Mouse (Mus musculus) liver, postnatal 0 days (tissue): Measurements from ENCODE around the gene Spi1. TPM values are rescaled to one million over a fixed set of nuclear protein-coding genes. Genes with fewer than 3 reads are reported as not detected.
A peak's percentile ranks its signal among the peaks of the same experiment; 100 is the strongest.
"Not testable (repeated sequence)": the region's sequence is repeated elsewhere in the genome, so short reads cannot be mapped to it uniquely, and the experiment has no call there.

ENCODE experiments used
- ATAC-seq: fragments of 200-750 bp; cut with Nextera tagmentation; 2 replicates; pipeline ENCODE4 v1.8.0; 2017; ENCODE audit warnings: mild to moderate bottlenecking, moderate library complexity
- DNase-seq: peaks from one replicate; pipeline ENCODE4 v3.0.0-alpha.2; 2016
- H3K27ac ChIP-seq: fragments of 300-500 bp; sonication (generic); 2 replicates; pipeline ENCODE4 v1.5.1; 2014; ENCODE audit warnings: antibody characterized with exemption, moderate library complexity, mild to moderate bottlenecking, low read depth
- H3K27me3 ChIP-seq: fragments of 300-500 bp; sonication (generic); 2 replicates; pipeline ENCODE4 v1.6.1; 2014; ENCODE audit warnings: low read length, control low read depth, mixed read lengths; ENCODE audit not compliant: insufficient read depth
- H3K36me3 ChIP-seq: fragments of 300-500 bp; sonication (generic); replicated peaks from 2 replicates; pipeline ENCODE4 v1.6.1; 2014; ENCODE audit warnings: mild to moderate bottlenecking, control low read depth, low read length, moderate library complexity, mixed read lengths; ENCODE audit not compliant: insufficient read depth
- H3K4me1 ChIP-seq: fragments of 300-500 bp; sonication (generic); 2 replicates; pipeline ENCODE4 v1.6.1; 2014; ENCODE audit warnings: antibody characterized with exemption, mild to moderate bottlenecking, control low read depth; ENCODE audit not compliant: insufficient read depth
- H3K4me2 ChIP-seq: fragments of 300-500 bp; sonication (generic); 2 replicates; pipeline ENCODE4 v1.6.1; 2014; ENCODE audit warnings: low read depth, mild to moderate bottlenecking, low read length, moderate library complexity, mixed read lengths
- H3K4me3 ChIP-seq: fragments of 300-500 bp; sonication (generic); 2 replicates; pipeline ENCODE4 v1.5.1; 2014; ENCODE audit warnings: low read depth, low read length
- H3K9ac ChIP-seq: fragments of 300-500 bp; sonication (generic); replicated peaks from 2 replicates; pipeline ENCODE4 v1.6.1; 2014; ENCODE audit warnings: mild to moderate bottlenecking, moderate library complexity
- H3K9me3 ChIP-seq: fragments of 300-500 bp; sonication (generic); 2 replicates; pipeline ENCODE4 v1.6.1; 2016; ENCODE audit warnings: mild to moderate bottlenecking, control low read depth, low read length, mixed read lengths
- CTCF ChIP-seq: sonication (generic); IDR thresholded peaks from 2 replicates; pipeline ENCODE4 v1.5.1; 2016; ENCODE audit warnings: antibody characterized with exemption, low read depth
- EP300 ChIP-seq: IDR thresholded peaks from 2 replicates; pipeline ENCODE4 v1.6.1; 2016; ENCODE audit warnings: antibody characterized with exemption, low read depth, mild to moderate bottlenecking
- WGBS: fragments of 180-500 bp; shearing (Covaris S2); extraction: QIAGEN DNeasy Blood & Tissue Kit; methylation state at CpG from one replicate; pipeline ENCODE4 v1.1.7; 2014; ENCODE audit not compliant: insufficient replicate concordance; 5-methylcytosine and 5-hydroxymethylcytosine counted together
- polyA plus RNA-seq: library from polyadenylated mRNA; unstranded; fragments of >200 nt; fragmentation: Nextera tagmentation; extraction: Ambion mirVana; gene quantifications from 2 replicates; pipeline ENCODE4 v1.2.1, GENCODE M21; 2015

Gene Spi1
- polyA plus RNA-seq, 1 experiment from 2014 or later = 31.7 TPM

DNA sequence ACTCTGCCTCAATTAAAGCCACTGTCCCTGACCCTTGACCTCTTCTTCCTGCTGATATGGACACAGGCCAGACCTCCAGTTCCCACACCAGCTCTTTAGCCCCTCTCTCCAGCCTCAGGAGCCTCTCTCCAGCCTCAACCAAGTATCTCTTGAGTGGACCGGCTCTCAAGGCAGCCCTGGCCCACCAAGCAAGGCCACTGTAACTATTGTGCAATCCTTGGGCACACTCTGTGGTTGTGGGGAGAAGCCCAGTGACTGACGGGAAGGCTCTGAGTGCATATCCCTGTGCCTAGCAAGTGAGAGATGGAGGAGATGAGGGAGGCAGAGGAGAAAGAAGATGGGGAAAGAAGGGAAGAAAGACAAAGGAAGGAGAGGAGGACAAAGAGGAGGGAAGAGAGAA, 16.0 kb downstream of the Spi1 start:
- H3K4me3 ChIP-seq = peak overlapping the region; percentile 54

DNA sequence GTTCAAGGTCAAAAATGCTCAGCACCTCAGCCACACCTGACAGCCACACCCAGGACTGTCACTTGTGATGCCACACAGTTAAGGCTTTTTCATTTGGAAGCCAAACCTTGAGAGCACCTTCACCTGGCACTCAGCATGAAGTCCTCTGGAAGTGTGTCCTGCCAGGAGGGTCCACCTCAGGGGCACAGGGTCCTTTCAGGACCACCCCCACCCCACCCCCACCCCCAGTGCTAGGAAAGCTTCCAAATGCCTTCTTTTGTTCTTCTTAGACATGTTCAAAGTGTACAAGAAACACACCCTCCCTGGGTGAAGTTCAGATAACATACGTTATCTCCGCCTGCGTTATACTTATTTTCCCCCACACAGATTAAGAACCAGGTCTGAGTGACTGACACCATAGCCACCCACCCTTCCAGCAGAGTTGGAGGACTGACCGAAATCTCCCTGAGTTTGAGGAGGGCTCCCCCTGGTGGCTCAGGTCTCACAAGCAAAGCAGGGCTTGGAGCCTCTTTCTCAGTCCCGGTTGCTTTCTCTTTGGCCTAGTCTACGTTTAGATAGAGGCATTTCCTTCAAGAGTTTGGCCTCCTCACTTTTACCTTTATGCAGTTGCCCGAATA, 19.0 kb downstream of the Spi1 start:
- H3K4me1 ChIP-seq = peaks cover 13% of the 10 kb centered on the region

More for the DNA sequence above, 16.0 kb downstream of the Spi1 start:
- Histone ChIP-seq H3K36me3 (0 out of 2 replicates have a peak, but pooled peaks cover 4% of the 10 kb centered on the region), H3K27me3 (no peaks in the 10 kb centered on the region), H3K4me1 (peaks cover 19% of the 10 kb centered on the region), H3K9ac (peak overlapping the region; percentile 77), H3K27ac (peak overlapping the region; percentile 84), H3K4me2 (peak overlapping the region; percentile 65), H3K9me3 (no peaks in the 10 kb centered on the region)
- no peak for ATAC-seq
- DNase-seq = no peak
- TF ChIP-seq CTCF = no peak
- no peak for TF ChIP-seq EP300
- 38% methylated on average over 2 of the region's 2 CpGs for WGBS

DNA sequence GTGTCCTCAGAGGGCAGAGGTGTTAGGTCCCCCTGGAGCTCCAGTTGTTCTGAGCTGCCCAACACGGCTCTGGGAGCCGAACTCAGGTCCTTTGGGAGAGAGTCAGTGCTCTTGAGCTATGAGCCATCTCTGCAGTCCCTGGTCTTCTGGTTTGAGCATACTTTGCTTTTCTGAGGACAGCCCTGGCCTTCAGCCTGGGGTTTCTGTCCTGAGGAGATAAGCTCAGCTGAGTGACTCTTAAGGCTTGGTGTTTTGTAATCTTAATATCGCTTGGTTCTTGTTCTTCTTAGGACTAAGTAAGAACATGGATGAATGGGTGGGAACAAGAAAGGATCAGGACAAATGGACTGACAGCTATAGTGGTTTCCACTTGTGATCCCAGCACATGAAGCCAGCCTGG, 26.0 kb downstream of the Spi1 start:
- DNase-seq = no peak

More for the DNA sequence above, 19.0 kb downstream of the Spi1 start:
- TF ChIP-seq EP300 (no peak), CTCF (peak; percentile 97)
- Histone ChIP-seq H3K27me3 (no peaks in the 10 kb centered on the region), H3K9me3 (no peaks in the 10 kb centered on the region), H3K4me3 (no peak overlapping the region), H3K36me3 (peaks cover 11% of the 10 kb centered on the region; the same call in 1 of the 2 replicates), H3K27ac (no peak overlapping the region), H3K4me2 (peak overlapping the region; percentile 36; the same call in 1 of the 2 replicates), H3K9ac (0 out of 2 replicates have a peak overlapping the region, but pooled peaks have one; percentile 7)
- DNase-seq (peak; percentile 93), ATAC-seq (peak; percentile 67)
- 12% methylated on average over 7 of the region's 7 CpGs for WGBS

DNA sequence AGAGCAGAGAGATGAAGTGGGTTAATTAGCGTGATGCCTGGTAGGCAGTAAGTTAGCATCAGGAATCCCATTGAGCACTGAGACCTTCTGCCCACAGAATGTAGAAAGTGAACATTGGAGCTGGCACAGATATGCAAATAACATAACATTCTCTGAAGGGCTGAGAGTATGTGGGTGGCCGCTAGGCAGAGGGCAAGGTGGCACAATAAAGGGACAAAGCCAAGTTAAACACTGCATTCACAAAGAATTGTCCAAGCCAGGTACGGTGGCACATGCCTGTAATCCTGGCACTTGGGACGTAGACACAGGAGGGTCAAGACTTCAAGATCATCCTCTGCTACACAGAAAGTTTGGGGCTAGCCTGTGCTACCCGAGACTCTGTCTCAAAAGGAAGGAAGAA, 27.1 kb downstream of the Spi1 start:
- no peak for ATAC-seq
- Histone ChIP-seq H3K4me2 (no peak overlapping the region), H3K9me3 (no peaks in the 10 kb centered on the region), H3K27ac (no peak overlapping the region), H3K27me3 (no peaks in the 10 kb centered on the region), H3K9ac (no peak overlapping the region), H3K36me3 (peaks cover 7% of the 10 kb centered on the region; the same call in 1 of the 2 replicates), H3K4me3 (no peak overlapping the region), H3K4me1 (peaks cover 21% of the 10 kb centered on the region)
- no peak for DNase-seq
- WGBS = 82% methylated on average over 5 of the region's 5 CpGs
- TF ChIP-seq EP300 (no peak), CTCF (no peak)

More for the DNA sequence above, 26.0 kb downstream of the Spi1 start:
- H3K36me3 ChIP-seq = peaks cover 7% of the 10 kb centered on the region; the same call in 1 of the 2 replicates
- H3K27me3 ChIP-seq = no peaks in the 10 kb centered on the region
- H3K9me3 ChIP-seq = no peaks in the 10 kb centered on the region
- H3K4me1 ChIP-seq = peaks cover 21% of the 10 kb centered on the region
- H3K4me3 ChIP-seq = no peak overlapping the region
- WGBS = 70% methylated on average over 3 of the region's 3 CpGs
- H3K4me2 ChIP-seq = no peak overlapping the region
- ATAC-seq = no peak
- no peak overlapping the region for H3K27ac ChIP-seq
- H3K9ac ChIP-seq = no peak overlapping the region
- TF ChIP-seq CTCF (no peak), EP300 (no peak)

DNA sequence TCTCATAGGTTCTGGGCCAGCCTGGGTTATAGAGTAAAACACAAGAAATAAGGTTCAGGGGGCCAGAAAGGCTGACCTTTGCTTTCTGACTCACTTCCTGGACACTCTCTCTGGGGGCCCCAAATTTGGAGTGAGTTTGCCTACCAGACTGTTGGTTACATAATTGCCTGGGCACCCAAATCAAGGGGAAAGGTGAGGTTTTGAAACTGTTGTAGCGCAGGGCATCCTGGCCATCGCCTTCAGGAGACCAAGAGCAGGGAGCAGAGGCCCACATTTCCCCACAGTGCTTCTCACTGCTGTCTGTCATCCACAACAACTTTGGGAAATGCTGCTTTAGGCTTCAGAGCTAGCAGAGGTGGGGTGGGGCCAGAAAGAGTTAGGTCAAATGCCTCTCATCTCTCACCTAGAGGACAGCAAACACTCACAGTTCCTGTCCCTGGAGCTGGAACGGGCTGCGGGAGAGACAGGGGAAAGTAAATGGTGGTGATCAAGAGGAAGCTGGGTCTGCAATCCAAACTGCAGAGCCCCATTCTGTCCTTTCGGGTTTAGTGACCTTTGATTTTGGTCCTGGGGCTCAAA, 27.7 kb downstream of the Spi1 start:
- DNase-seq = no peak
- 71% methylated on average over 5 of the region's 5 CpGs for WGBS

DNA sequence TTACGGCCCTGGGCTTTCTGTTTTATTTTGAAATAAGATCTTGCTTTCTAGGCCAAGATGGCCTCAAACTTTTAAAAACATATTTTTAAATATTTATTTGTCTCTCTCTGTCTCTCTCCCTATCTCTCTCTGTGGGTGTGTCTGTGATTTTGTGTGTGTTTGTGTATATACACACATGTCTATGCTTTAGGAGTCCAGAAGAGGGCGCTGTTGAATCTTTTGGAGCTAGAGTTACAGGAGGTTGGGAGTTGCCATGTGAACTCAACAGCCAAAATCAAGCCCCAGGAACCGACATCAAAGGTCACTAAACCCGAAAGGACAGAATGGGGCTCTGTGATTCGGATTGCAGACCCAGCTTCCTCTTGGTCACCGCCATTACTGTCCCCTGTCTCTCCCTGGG, 28.2 kb downstream of the Spi1 start:
- ATAC-seq = no peak
- DNase-seq = no peak
- Histone ChIP-seq H3K4me3 (no peak overlapping the region), H3K4me1 (peaks cover 23% of the 10 kb centered on the region), H3K27ac (peak overlapping the region; percentile 55; the same call in 1 of the 2 replicates), H3K9me3 (no peaks in the 10 kb centered on the region), H3K9ac (no peak overlapping the region), H3K27me3 (no peaks in the 10 kb centered on the region), H3K36me3 (peaks cover 3% of the 10 kb centered on the region; the same call in 1 of the 2 replicates), H3K4me2 (no peak overlapping the region)
- TF ChIP-seq EP300 (no peak), CTCF (peak; percentile 40; the same call in 1 of the 2 replicates)
- WGBS = 84% methylated on average over 6 of the region's 6 CpGs

More for the DNA sequence above, 27.7 kb downstream of the Spi1 start:
- ATAC-seq = peak; percentile 68
- no peak overlapping the region for H3K4me3 ChIP-seq
- no peak overlapping the region for H3K4me2 ChIP-seq
- H3K9me3 ChIP-seq = no peaks in the 10 kb centered on the region
- H3K36me3 ChIP-seq = peaks cover 4% of the 10 kb centered on the region; the same call in 1 of the 2 replicates
- peaks cover 21% of the 10 kb centered on the region for H3K4me1 ChIP-seq
- TF ChIP-seq CTCF = no peak
- TF ChIP-seq EP300 = no peak
- peak overlapping the region; percentile 55; the same call in 1 of the 2 replicates for H3K27ac ChIP-seq
- no peak overlapping the region for H3K9ac ChIP-seq
- no peaks in the 10 kb centered on the region for H3K27me3 ChIP-seq

DNA sequence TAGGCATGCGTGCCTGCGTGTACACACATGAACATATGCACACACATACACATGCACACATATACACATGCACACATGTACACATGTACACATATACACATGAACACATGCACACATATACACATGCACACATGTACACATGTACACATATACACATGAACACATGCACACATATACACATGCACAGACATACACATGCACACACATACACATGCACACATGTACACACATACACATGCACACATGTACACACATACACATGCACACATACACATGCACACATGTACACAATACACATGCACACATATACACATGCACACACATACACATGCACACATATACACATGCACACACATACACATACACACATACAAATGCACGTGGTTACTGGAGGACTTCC, 29.6 kb downstream of the Spi1 start:
- not testable (repeated sequence) for H3K4me3 ChIP-seq, ATAC-seq, H3K27ac ChIP-seq, H3K27me3 ChIP-seq, DNase-seq, H3K4me2 ChIP-seq, H3K36me3 ChIP-seq, H3K9ac ChIP-seq, H3K9me3 ChIP-seq
- H3K4me1 ChIP-seq = peaks cover 24% of the 10 kb centered on the region
- WGBS = 84% methylated on average over 3 of the region's 3 CpGs
